Mouse (Mus musculus) heart, adult 2 months (tissue): Measurements from ENCODE around the gene Als2cl.

Experiments used
- CTCF ChIP-seq: fragments of 200-600 bp; IDR thresholded peaks from 2 replicates; pipeline ENCODE4 v1.8.1; 2022; ENCODE audit warnings: antibody characterized with exemption, mild to moderate bottlenecking, moderate library complexity
- EP300 ChIP-seq: fragments of 200-500 bp; IDR thresholded peaks from 2 replicates; pipeline ENCODE4 v1.6.1; 2011; ENCODE audit warnings: low read depth, low read length, control low read depth; ENCODE audit not compliant: insufficient read depth
- POLR2A ChIP-seq: fragments of 200-500 bp; IDR thresholded peaks from 2 replicates; pipeline ENCODE4 v1.6.1; 2011; ENCODE audit warnings: mild to moderate bottlenecking, low read depth, low read length, control low read depth; ENCODE audit not compliant: insufficient read depth

DNA sequence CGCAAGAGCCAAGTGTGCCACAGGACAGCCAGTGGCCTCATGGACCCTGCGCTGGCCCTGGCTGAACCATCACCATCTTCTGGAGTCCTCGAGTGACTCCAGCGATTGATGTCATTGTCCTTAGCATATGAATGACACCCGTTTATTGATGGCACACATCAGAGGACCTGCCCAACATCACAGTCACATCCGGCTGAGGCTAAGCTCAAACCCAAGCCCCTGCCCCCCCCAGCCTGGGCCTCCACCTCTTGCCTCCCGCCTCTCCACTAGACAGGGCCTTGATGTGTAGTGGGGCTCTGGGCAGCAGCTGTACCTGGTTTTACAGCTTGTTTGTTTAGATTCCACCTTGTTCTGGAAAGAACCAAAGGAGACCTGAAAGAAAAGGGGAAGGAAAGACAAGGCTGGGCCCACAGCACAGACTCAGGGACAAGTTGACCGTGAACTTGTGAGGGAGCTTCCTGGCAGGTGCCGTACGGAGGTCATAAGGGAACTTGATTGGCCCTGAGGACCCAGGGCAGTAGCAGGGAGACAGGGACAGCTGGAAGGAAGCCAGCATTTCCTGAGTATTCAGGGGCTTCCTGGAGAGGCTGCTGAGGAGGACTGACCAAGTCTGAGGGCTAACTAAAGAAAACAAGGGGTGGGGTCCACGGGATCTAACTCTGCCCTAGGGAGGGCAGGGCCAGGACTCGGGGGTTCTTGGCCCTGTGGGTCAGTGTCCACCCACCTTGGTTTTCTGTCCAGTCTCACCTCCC is 11.6 kb downstream of the Als2cl start:
- no peak for TF ChIP-seq POLR2A
- TF ChIP-seq CTCF = no peak
- TF ChIP-seq EP300 = no peak
